Mouse (Mus musculus): ENCODE results near the gene Gm43720. TPM values are rescaled to one million over a fixed set of nuclear protein-coding genes. Genes with fewer than 3 reads are reported as not detected.
"Not testable (repeated sequence)": the region's sequence is repeated elsewhere in the genome, so short reads cannot be mapped to it uniquely, and the experiment has no call there.

Gene Gm43720
- polyA plus RNA-seq, 1 experiment, result not detected

DNA sequence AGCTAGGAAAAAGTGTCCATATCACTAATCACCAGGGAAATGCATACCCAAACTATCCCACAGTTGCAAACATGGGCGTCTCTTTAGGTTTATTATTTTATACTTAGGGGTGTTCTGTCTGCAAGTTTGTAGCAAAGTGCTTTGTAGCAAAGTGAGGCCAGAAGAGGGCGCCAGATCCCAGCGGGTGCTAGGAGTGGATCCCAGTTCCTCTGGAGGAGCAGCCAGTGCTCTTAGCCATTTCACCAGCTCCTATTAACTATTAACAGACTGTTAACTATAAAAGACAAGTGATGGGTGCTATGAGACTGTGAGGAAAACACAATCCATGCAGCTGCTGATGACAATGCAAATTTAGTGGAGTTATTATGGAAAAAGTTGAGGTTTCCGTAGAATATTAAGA lies 57.6 kb downstream of the Gm43720 start:
- H3K4me3 ChIP-seq (ENCODE audit: insufficient read depth, low read depth, low read length), result no peak overlapping the region

DNA sequence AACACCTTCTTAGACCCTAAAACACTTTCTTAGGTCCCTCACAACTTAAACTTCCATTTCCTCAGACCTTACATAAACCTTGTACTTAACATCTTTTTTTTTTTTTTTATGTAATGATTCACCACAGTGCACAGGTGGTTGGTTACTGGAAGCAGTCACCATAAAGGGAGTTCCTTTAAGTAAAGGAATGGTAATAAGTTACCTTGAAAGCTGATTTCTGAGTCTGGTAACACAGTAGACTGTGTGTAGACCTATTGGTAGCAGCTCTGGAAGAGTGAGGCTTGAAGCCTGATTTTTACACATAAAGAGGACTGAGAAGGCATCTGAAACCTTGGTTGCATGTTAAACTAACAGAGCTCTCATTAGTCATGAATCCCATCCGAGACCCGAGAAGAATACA lies 59.9 kb downstream of the Gm43720 start:
- Histone ChIP-seq H3K36me3 (ENCODE audit: control insufficient read depth, insufficient read depth, low read length) (no peaks in the 10 kb centered on the region), H3K27me3 (replicated peaks; ENCODE audit: control insufficient read depth, insufficient read depth, low read length) (no peaks in the 10 kb centered on the region), H3K4me1 (ENCODE audit: control insufficient read depth, insufficient read depth, low read length) (0 out of 2 replicates have a peak, but pooled peaks cover 3% of the 10 kb centered on the region), H3K4me3 (ENCODE audit: insufficient read depth, low read depth, low read length) (no peak overlapping the region), H3K27ac (ENCODE audit: insufficient read depth, low read depth, low read length) (no peak overlapping the region)
- TF ChIP-seq CTCF (conservative IDR thresholded peaks at IDR 0.05; ENCODE audit: insufficient read depth, insufficient read length, low read depth, low read length), result no peak
- TF ChIP-seq POLR2A (IDR thresholded peaks at IDR 0.05; ENCODE audit: low read depth, low read length), result no peak
- peak; percentile 20 for DNase-seq
- 8% methylated on average over 2 of the region's 2 CpGs for WGBS

More for the DNA sequence above, 57.6 kb downstream of the Gm43720 start:
- 12% methylated on average over 4 of the region's 4 CpGs for WGBS
- no peaks in the 10 kb centered on the region for H3K36me3 ChIP-seq (ENCODE audit: control insufficient read depth, insufficient read depth, low read length)
- H3K4me1 ChIP-seq (ENCODE audit: control insufficient read depth, insufficient read depth, low read length), result 0 out of 2 replicates have a peak, but pooled peaks cover 3% of the 10 kb centered on the region
- DNase-seq, result peak; percentile 94
- no peaks in the 10 kb centered on the region for H3K27me3 ChIP-seq (replicated peaks; ENCODE audit: control insufficient read depth, insufficient read depth, low read length)
- TF ChIP-seq CTCF (conservative IDR thresholded peaks at IDR 0.05; ENCODE audit: insufficient read depth, insufficient read length, low read depth, low read length) (peak; percentile 92), POLR2A (IDR thresholded peaks at IDR 0.05; ENCODE audit: low read depth, low read length) (no peak)
- no peak overlapping the region for H3K27ac ChIP-seq (ENCODE audit: insufficient read depth, low read depth, low read length)

DNA sequence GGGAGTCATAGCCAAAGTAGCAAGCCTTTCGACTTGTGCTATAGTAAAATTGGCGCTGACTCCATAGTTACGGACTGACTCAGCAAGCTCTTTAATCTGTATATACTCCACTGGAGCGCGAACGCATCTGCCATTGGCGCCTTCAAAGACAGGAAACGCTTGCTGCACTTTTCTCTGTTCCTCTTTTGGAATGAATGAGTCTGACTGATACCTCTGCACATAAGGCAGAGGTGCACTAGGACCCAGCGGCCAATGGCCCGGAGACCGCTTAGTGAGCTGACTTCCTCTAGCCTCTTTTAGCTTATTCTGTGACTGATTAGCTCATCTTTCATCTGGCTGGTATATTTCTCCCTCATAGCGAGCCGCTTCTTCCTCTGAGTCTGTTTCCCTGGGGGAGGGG lies 63.1 kb downstream of the Gm43720 start:
- not testable (repeated sequence) for H3K36me3 ChIP-seq (ENCODE audit: control insufficient read depth, insufficient read depth, low read length); H3K27me3 ChIP-seq (replicated peaks; ENCODE audit: control insufficient read depth, insufficient read depth, low read length); DNase-seq; H3K27ac ChIP-seq (ENCODE audit: insufficient read depth, low read depth, low read length); H3K4me1 ChIP-seq (ENCODE audit: control insufficient read depth, insufficient read depth, low read length); H3K4me3 ChIP-seq (ENCODE audit: insufficient read depth, low read depth, low read length)
- WGBS, result 91% methylated on average over 13 of the region's 13 CpGs

Other genes with a start within 250 kb of the Gm43720 start
- gene Smok3c, start 226.8 kb downstream of the Gm43720 start, polyA plus RNA-seq (2012; rRNA removed), result not detected in 2 replicates
- gene Zkscan1, start 194.9 kb downstream of the Gm43720 start, polyA plus RNA-seq (2012; rRNA removed), result 8.3 and 10.2 TPM in 2 replicates
- gene Zscan21, start 163.1 kb downstream of the Gm43720 start, polyA plus RNA-seq (2012; rRNA removed), result 9.8 and 10.9 TPM in 2 replicates
- gene Zfp113, start 124.2 kb downstream of the Gm43720 start, polyA plus RNA-seq (2012; rRNA removed), result 3.4 and 4.4 TPM in 2 replicates
- 141 and 144 TPM in 2 replicates for gene Cops6, start 118.9 kb downstream of the Gm43720 start, polyA plus RNA-seq (2012; rRNA removed)
- gene Ap4m1, start 108.0 kb downstream of the Gm43720 start, polyA plus RNA-seq (2012; rRNA removed), result 22.9 and 23.6 TPM in 2 replicates
- gene Mcm7, start 107.5 kb downstream of the Gm43720 start, polyA plus RNA-seq (2012; rRNA removed), result 15.5 and 16.5 TPM in 2 replicates
- 52.6 and 56.3 TPM in 2 replicates for gene Taf6, start 92.5 kb downstream of the Gm43720 start, polyA plus RNA-seq (2012; rRNA removed)
- 4.2 and 5.7 TPM in 2 replicates for gene Cnpy4, start 92.5 kb downstream of the Gm43720 start, polyA plus RNA-seq (2012; rRNA removed)
- 3.6 and 4.4 TPM in 2 replicates for gene Mblac1, start 85.6 kb downstream of the Gm43720 start, polyA plus RNA-seq (2012; rRNA removed)
- 0.26 and 0.33 TPM in 2 replicates for gene Nxpe5, start 54.1 kb downstream of the Gm43720 start, polyA plus RNA-seq (2012; rRNA removed)
- 362 and 389 TPM in 2 replicates for gene Lamtor4, start 24.5 kb downstream of the Gm43720 start, polyA plus RNA-seq (2012; rRNA removed)
- gene BC037034, start 15.9 kb downstream of the Gm43720 start, polyA plus RNA-seq (2012; rRNA removed), result 28.5 and 35.1 TPM in 2 replicates
- 0.13 and 0.19 TPM in 2 replicates for gene Gal3st4, start 7.1 kb downstream of the Gm43720 start, polyA plus RNA-seq (2012; rRNA removed)
- 1.2 and 1.5 TPM in 2 replicates for gene Gpc2, start within 50 bp of the Gm43720 start, polyA plus RNA-seq (2012; rRNA removed)
- 0.30 and 0.34 TPM in 2 replicates for gene Stag3, start 282 bp upstream of the Gm43720 start, polyA plus RNA-seq (2012; rRNA removed)
- 0.11 and 0.33 TPM in 2 replicates for gene Pvrig, start 62.0 kb upstream of the Gm43720 start, polyA plus RNA-seq (2012; rRNA removed)
- gene Zfp157, start 161.5 kb upstream of the Gm43720 start, polyA plus RNA-seq (2012; rRNA removed), result 4.2 and 5.6 TPM in 2 replicates

Data from kidney, adult 2 months (tissue).